Mouse (Mus musculus) liver, adult 2 months (tissue): ENCODE results near the gene Ubl7.

ENCODE experiments used
- CTCF ChIP-seq: fragments of 200-500 bp; IDR thresholded peaks from 2 replicates; pipeline ENCODE4 v1.5.1; 2011; ENCODE audit warnings: low read depth, low read length, control low read depth
- POLR2A ChIP-seq: fragments of 200-500 bp; IDR thresholded peaks from 2 replicates; pipeline ENCODE4 v1.6.1; 2011; ENCODE audit warnings: low read length, control low read depth; ENCODE audit not compliant: insufficient read depth; ENCODE audit errors: extremely low read depth

- TF ChIP-seq CTCF (no peak), POLR2A (no peak)
These were observed 48.6 kb downstream of the Ubl7 start for GRCm38 (mm10) chr9:57959399-57959798.
